Mouse (Mus musculus) myocyte (in vitro differentiated cells): ENCODE measurements around the gene Efna3. TPM values are rescaled to one million over a fixed set of nuclear protein-coding genes. Genes with fewer than 3 reads are reported as not detected.

Experiments
- H3K27me3 ChIP-seq: one replicate; pipeline ENCODE4 v1.6.1; 2011; ENCODE audit not compliant: control insufficient read depth, insufficient read depth, insufficient read length
- H3K36me3 ChIP-seq: one replicate; pipeline ENCODE4 v1.6.1; 2011; ENCODE audit not compliant: control insufficient read depth, insufficient read depth
- H3K4me2 ChIP-seq: one replicate; pipeline ENCODE4 v1.6.1; 2011; ENCODE audit warnings: low read depth, control low read depth
- H3K4me3 ChIP-seq: one replicate; pipeline ENCODE4 v1.5.1; 2011; ENCODE audit warnings: mild to moderate bottlenecking, control low read depth, moderate library complexity
- H3K79me2 ChIP-seq: one replicate; pipeline ENCODE4 v1.6.1; 2011; ENCODE audit not compliant: control insufficient read depth, insufficient read depth
- H3ac ChIP-seq: one replicate; pipeline ENCODE4 v1.6.1; 2011; ENCODE audit not compliant: control insufficient read depth, insufficient read length
- CEBPB ChIP-seq: IDR thresholded peaks from 2 replicates; pipeline ENCODE4 v1.6.1; 2011; ENCODE audit warnings: mild to moderate bottlenecking, moderate library complexity; ENCODE audit not compliant: poor library complexity, insufficient read depth, severe bottlenecking
- E2F4 ChIP-seq: IDR thresholded peaks from one replicate; pipeline ENCODE4 v1.6.1; 2011; ENCODE audit warnings: mild to moderate bottlenecking, control low read depth, moderate library complexity; ENCODE audit not compliant: insufficient read depth
- MAX ChIP-seq: IDR thresholded peaks from one replicate; pipeline ENCODE4 v1.6.1; 2011; ENCODE audit warnings: low read depth, mild to moderate bottlenecking, control low read depth
- MYOD1 ChIP-seq, 3 experiments: IDR thresholded peaks; one replicate each; pipeline ENCODE4 v1.6.1; 2011; ENCODE audit warnings: control low read depth in 2 of 3, low read depth in 2 of 3, mild to moderate bottlenecking in 2 of 3, moderate library complexity in 1 of 3; ENCODE audit not compliant: insufficient read length in 2 of 3, control insufficient read depth in 1 of 3
- MYOG ChIP-seq, 3 experiments: IDR thresholded peaks; one replicate each; pipeline ENCODE4 v1.6.1; 2011; ENCODE audit warnings: control low read depth in 2 of 3, low read depth in 2 of 3, mild to moderate bottlenecking in 2 of 3; ENCODE audit not compliant: insufficient read length in 2 of 3, control insufficient read depth in 1 of 3, insufficient read depth in 1 of 3
- POLR2A ChIP-seq: IDR thresholded peaks from one replicate; pipeline ENCODE4 v1.6.1; 2011; ENCODE audit warnings: low read depth, mild to moderate bottlenecking, control low read depth, moderate library complexity; ENCODE audit not compliant: insufficient read length
- POLR2AphosphoS2 ChIP-seq: IDR thresholded peaks from one replicate; pipeline ENCODE4 v1.6.1; 2011; ENCODE audit warnings: low read depth, control low read depth; ENCODE audit not compliant: insufficient read length
- REST ChIP-seq: IDR thresholded peaks from one replicate; pipeline ENCODE4 v1.6.1; 2011; ENCODE audit warnings: mild to moderate bottlenecking, control low read depth, moderate library complexity; ENCODE audit not compliant: insufficient read depth, insufficient read length
- SRF ChIP-seq: IDR thresholded peaks from one replicate; pipeline ENCODE4 v1.6.1; 2011; ENCODE audit warnings: low read depth; ENCODE audit not compliant: control insufficient read depth, insufficient read length
- TCF12 ChIP-seq: IDR thresholded peaks from one replicate; pipeline ENCODE4 v1.6.1; 2011; ENCODE audit warnings: mild to moderate bottlenecking, control low read depth; ENCODE audit not compliant: poor library complexity, insufficient read depth, severe bottlenecking
- TCF3 ChIP-seq: IDR thresholded peaks from one replicate; pipeline ENCODE4 v1.6.1; 2011; ENCODE audit warnings: low read depth, control low read depth; ENCODE audit not compliant: insufficient read length
- USF1 ChIP-seq: IDR thresholded peaks from one replicate; pipeline ENCODE4 v1.6.1; 2011; ENCODE audit warnings: low read depth, mild to moderate bottlenecking, control low read depth, moderate library complexity
- polyA plus RNA-seq: library from polyadenylated mRNA; unstranded; fragments of >200 nt; fragmentation: generic; extraction: Trizol; gene quantifications from one replicate; pipeline ENCODE4 v1.2.1, GENCODE M21; 2012; ENCODE audit warnings: missing spikeins

The Efna3 gene
- polyA plus RNA-seq, 1 experiment = 1.8 TPM

DNA sequence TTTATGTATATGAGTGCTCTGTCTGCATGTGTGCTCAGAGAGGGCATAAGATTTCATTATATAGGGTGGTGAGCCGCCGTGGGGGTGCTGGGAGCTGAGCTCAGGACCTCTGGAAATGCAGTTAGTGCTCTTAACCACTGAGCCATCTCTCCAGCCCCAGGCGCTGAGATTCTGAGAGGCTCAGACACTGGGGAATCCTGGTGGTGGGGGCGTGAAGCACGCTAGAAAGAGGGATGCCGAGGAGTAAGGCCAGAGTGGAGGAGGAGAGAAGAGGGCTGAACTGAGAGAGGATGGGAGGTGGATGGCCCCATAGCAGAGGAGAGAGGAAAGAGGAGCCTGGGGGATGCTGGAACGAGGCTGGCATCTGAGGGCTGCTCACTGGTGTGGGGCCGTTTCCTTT, 41.9 kb upstream of the Efna3 start:
- H3K4me3 ChIP-seq = no peak overlapping the region
- H3K4me2 ChIP-seq = no peak overlapping the region
- H3ac ChIP-seq = no peak overlapping the region
- TF ChIP-seq USF1 (no peak), POLR2A (no peak), MYOG (IDR thresholded peaks at IDR 0.05; ENCODE audit: control insufficient read depth in 1 of 3, insufficient read depth in 1 of 3, insufficient read length in 2 of 3, low read depth in 2 of 3) (no peak), SRF (no peak), E2F4 (no peak), POLR2AphosphoS2 (no peak), MAX (no peak), REST (no peak), CEBPB (no peak), MYOD1 (IDR thresholded peaks at IDR 0.05; ENCODE audit: control insufficient read depth in 1 of 3, insufficient read length in 2 of 3, low read depth in 2 of 3) (no peak), TCF3 (no peak), TCF12 (no peak)
- H3K27me3 ChIP-seq = peaks cover 42% of the 10 kb centered on the region
- H3K79me2 ChIP-seq = no peaks in the 10 kb centered on the region
- H3K36me3 ChIP-seq = no peaks in the 10 kb centered on the region

DNA sequence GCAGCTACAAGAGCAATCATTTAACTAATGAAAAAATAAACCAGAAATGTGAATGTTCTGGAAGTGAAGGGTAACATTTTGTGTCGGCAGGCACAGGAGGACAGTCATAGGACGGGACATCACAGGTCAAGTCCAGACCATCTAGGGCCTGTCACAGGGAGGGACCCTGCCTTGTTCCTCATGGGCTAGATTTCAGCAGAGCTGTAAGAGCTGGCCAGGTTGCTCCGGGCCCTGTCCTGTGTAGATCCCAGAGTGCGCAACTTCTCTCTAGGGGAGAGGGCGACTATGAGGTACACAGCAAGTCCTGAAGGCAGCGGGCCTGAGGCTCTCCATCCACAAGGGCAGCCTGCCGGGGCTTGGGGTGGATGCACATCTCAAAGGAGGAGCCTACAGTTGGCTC, 38.9 kb upstream of the Efna3 start, which contains the start of gene Dcst2:
Dcst2 (plus strand) TSS at position 301 of the 400 bp plus-strand sequence.
- TF ChIP-seq TCF12 (no peak), MYOD1 (IDR thresholded peaks at IDR 0.05; ENCODE audit: control insufficient read depth in 1 of 3, insufficient read length in 2 of 3, low read depth in 2 of 3) (no peak), TCF3 (no peak), POLR2AphosphoS2 (no peak), MYOG (IDR thresholded peaks at IDR 0.05; ENCODE audit: control insufficient read depth in 1 of 3, insufficient read depth in 1 of 3, insufficient read length in 2 of 3, low read depth in 2 of 3) (no peak), CEBPB (no peak), REST (no peak), E2F4 (no peak), MAX (no peak), POLR2A (no peak)
- Histone ChIP-seq H3K4me2 (no peak within 1 kb of the TSS), H3K36me3 (no peaks in the 10 kb centered on the region), H3K4me3 (no peak within 1 kb of the TSS), H3K79me2 (no peaks in the 10 kb centered on the region), H3ac (no peak within 1 kb of the TSS), H3K27me3 (peaks cover 22% of the 10 kb centered on the region)

DNA sequence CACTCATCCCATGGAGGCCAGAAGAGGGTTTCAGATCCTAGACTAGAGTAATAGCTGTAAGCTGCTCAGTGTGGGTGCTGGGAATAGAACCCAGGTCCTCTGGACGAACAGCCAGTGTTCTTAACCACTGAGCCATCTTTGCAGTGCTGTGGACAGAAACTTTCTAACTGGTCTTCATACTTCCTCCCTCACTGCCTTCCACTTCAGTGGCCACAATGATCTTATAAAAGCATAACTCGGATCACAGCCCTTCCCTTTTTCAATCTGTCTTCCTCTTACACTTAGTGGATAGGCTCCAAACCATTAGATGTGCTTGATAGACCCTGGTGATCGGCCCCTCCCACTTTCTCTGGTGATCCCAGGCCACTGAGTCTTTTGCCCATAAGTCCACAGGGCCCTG, 37.5 kb upstream of the Efna3 start:
- Histone ChIP-seq H3ac (no peak overlapping the region), H3K4me2 (peak overlapping the region; percentile 61), H3K36me3 (no peaks in the 10 kb centered on the region), H3K79me2 (no peaks in the 10 kb centered on the region), H3K27me3 (peaks cover 18% of the 10 kb centered on the region), H3K4me3 (no peak overlapping the region)
- TF ChIP-seq MYOD1 (IDR thresholded peaks at IDR 0.05; ENCODE audit: control insufficient read depth in 1 of 3, insufficient read length in 2 of 3, low read depth in 2 of 3) (no peak), TCF3 (no peak), SRF (no peak), E2F4 (no peak), POLR2A (no peak), REST (no peak), TCF12 (no peak), MYOG (IDR thresholded peaks at IDR 0.05; ENCODE audit: control insufficient read depth in 1 of 3, insufficient read depth in 1 of 3, insufficient read length in 2 of 3, low read depth in 2 of 3) (no peak), USF1 (no peak), POLR2AphosphoS2 (no peak), CEBPB (no peak), MAX (no peak)

DNA sequence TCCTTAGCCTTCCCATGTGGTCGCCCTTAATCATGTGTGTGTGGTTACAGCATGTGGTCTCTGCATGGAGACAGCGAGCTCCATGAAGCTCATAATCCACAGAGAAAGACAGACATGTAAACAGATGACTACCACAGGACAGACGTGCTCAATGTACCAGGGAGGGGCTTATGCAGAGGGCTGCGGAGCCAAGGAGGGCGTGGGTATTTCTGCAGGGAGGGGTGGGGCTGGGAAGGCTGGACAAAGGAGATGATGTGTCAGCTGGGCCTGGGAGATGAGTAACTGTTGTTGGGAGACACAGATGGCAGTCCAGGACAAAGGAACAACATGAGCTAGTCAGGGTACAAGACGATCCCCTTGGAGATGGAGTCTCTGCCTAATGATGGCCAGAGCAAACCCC, 36.9 kb upstream of the Efna3 start:
- Histone ChIP-seq H3ac (no peak overlapping the region), H3K4me3 (no peak overlapping the region), H3K36me3 (no peaks in the 10 kb centered on the region), H3K27me3 (peaks cover 12% of the 10 kb centered on the region), H3K79me2 (no peaks in the 10 kb centered on the region), H3K4me2 (peak overlapping the region; percentile 61)
- no peak for TF ChIP-seq USF1
- TF ChIP-seq REST = no peak
- TF ChIP-seq MAX = no peak
- TF ChIP-seq TCF12 = no peak
- no peak for TF ChIP-seq SRF
- peak; percentile 62 for TF ChIP-seq POLR2A
- TF ChIP-seq POLR2AphosphoS2 = peak; percentile 26
- TF ChIP-seq MYOG (IDR thresholded peaks at IDR 0.05; ENCODE audit: control insufficient read depth in 1 of 3, insufficient read depth in 1 of 3, insufficient read length in 2 of 3, low read depth in 2 of 3) = peak in 1 of 3 experiments; percentile 32
- peak in 2 of 3 experiments; percentile 8 to 21 for TF ChIP-seq MYOD1 (IDR thresholded peaks at IDR 0.05; ENCODE audit: control insufficient read depth in 1 of 3, insufficient read length in 2 of 3, low read depth in 2 of 3)
- TF ChIP-seq TCF3 = no peak

DNA sequence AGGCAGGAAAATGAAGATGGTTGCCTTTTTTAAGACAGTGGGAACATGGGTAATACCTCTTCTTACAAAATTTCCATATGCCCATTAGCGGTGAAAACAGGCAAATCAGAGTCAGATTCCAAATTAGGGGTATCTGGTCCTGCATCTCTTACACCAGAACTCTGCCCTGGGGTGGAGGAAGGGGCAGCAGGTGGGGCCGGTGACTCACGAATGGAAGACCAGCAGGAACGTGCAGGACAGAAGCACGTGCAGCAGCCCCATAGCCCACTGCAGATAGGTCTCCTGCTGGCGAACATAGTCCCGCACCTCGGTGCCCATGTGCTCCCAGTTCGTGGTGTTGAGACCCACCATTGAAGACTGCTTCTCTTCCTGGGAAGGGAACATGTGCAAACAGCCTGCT, 33.3 kb upstream of the Efna3 start:
- Histone ChIP-seq H3K36me3 (no peaks in the 10 kb centered on the region), H3K4me3 (no peak overlapping the region), H3K4me2 (no peak overlapping the region), H3K27me3 (peaks cover 9% of the 10 kb centered on the region), H3K79me2 (no peaks in the 10 kb centered on the region), H3ac (no peak overlapping the region)
- no peak for TF ChIP-seq POLR2A
- TF ChIP-seq POLR2AphosphoS2 = no peak
- TF ChIP-seq REST = no peak
